Mouse (Mus musculus) testis, adult 2 months (tissue): Measurements from ENCODE around the gene Knl1. TPM values are rescaled to one million over a fixed set of nuclear protein-coding genes. Genes with fewer than 3 reads are reported as not detected.

Experiments used
- H3K27ac ChIP-seq: fragments of 200-500 bp; 2 replicates; pipeline ENCODE4 v1.5.1; 2012; ENCODE audit warnings: low read depth, low read length; ENCODE audit not compliant: control insufficient read depth, insufficient read depth
- H3K27me3 ChIP-seq: fragments of 200-500 bp; 2 replicates; pipeline ENCODE4 v1.6.1; 2012; ENCODE audit warnings: mild to moderate bottlenecking, low read length, moderate library complexity; ENCODE audit not compliant: control insufficient read depth, insufficient read depth
- H3K36me3 ChIP-seq: fragments of 200-500 bp; 2 replicates; pipeline ENCODE4 v1.6.1; 2012; ENCODE audit warnings: mild to moderate bottlenecking, low read length; ENCODE audit not compliant: control insufficient read depth, insufficient read depth
- H3K4me1 ChIP-seq: fragments of 200-500 bp; 2 replicates; pipeline ENCODE4 v1.6.1; 2012; ENCODE audit warnings: low read length; ENCODE audit not compliant: control insufficient read depth, insufficient read depth
- H3K4me3 ChIP-seq: fragments of 200-500 bp; 2 replicates; pipeline ENCODE4 v1.5.1; 2012; ENCODE audit warnings: low read depth, mild to moderate bottlenecking, low read length, moderate library complexity, mixed read lengths; ENCODE audit not compliant: control insufficient read depth
- CTCF ChIP-seq: fragments of 200-500 bp; IDR thresholded peaks from 2 replicates; pipeline ENCODE4 v1.5.1; 2012; ENCODE audit warnings: low read depth, mild to moderate bottlenecking, inconsistent platforms, low read length, moderate library complexity; ENCODE audit not compliant: control insufficient read depth, insufficient read depth, insufficient replicate concordance
- POLR2A ChIP-seq: fragments of 200-500 bp; IDR thresholded peaks from 2 replicates; pipeline ENCODE4 v1.6.1; 2012; ENCODE audit warnings: low read depth, mild to moderate bottlenecking, inconsistent platforms, low read length, moderate library complexity; ENCODE audit not compliant: control insufficient read depth
- polyA plus RNA-seq: library from polyadenylated mRNA; depleted of rRNA; stranded (reverse); fragments of >200 nt; gene quantifications from 2 replicates; pipeline ENCODE4 v1.2.3, GENCODE M21; 2012; rRNA removed

The Knl1 gene
- polyA plus RNA-seq = 1.8 and 2.2 TPM in 2 replicates

- Histone ChIP-seq H3K27me3 (no peaks in the 10 kb centered on the region), H3K4me1 (no peaks in the 10 kb centered on the region; the same call in 1 of the 2 replicates), H3K36me3 (no peaks in the 10 kb centered on the region), H3K4me3 (peak within 1 kb of the TSS; percentile 94), H3K27ac (peak within 1 kb of the TSS; percentile 96)
- TF ChIP-seq POLR2A = peak; percentile 77
- TF ChIP-seq CTCF = no peak
Measured at GRCm38 (mm10) chr2:119046649-119047611, at the start of gene Knl1. TSS of gene Knl1 (plus strand) at chr2:119047119.

- Histone ChIP-seq H3K27me3 (no peaks in the 10 kb centered on the region), H3K27ac (no peak overlapping the region), H3K36me3 (no peaks in the 10 kb centered on the region), H3K4me1 (no peaks in the 10 kb centered on the region; the same call in 1 of the 2 replicates), H3K4me3 (no peak overlapping the region)
- TF ChIP-seq CTCF (no peak), POLR2A (no peak)
Measured at GRCm38 (mm10) chr2:118998115-118998866, 48.6 kb upstream of the Knl1 start.

- no peak for TF ChIP-seq POLR2A
- TF ChIP-seq CTCF = no peak
- no peaks in the 10 kb centered on the region for H3K36me3 ChIP-seq
- no peak overlapping the region for H3K27ac ChIP-seq
- no peaks in the 10 kb centered on the region for H3K27me3 ChIP-seq
- H3K4me1 ChIP-seq = no peaks in the 10 kb centered on the region; the same call in 1 of the 2 replicates
- no peak overlapping the region for H3K4me3 ChIP-seq
Measured at GRCm38 (mm10) chr2:118999025-118999639, 47.8 kb upstream of the Knl1 start.

GRCm38 (mm10) chr2:119006886-119007285 is 40.0 kb upstream of the Knl1 start:
- Histone ChIP-seq H3K27ac (no peak overlapping the region), H3K27me3 (no peaks in the 10 kb centered on the region), H3K4me3 (no peak overlapping the region), H3K4me1 (no peaks in the 10 kb centered on the region), H3K36me3 (no peaks in the 10 kb centered on the region)
- TF ChIP-seq CTCF = no peak
- no peak for TF ChIP-seq POLR2A

- Histone ChIP-seq H3K27me3 (no peaks in the 10 kb centered on the region), H3K4me1 (no peaks in the 10 kb centered on the region)
Measured at GRCm38 (mm10) chr2:119009376-119009775, 37.5 kb upstream of the Knl1 start.

GRCm38 (mm10) chr2:119014989-119015388 is 31.9 kb upstream of the Knl1 start:
- H3K4me1 ChIP-seq = no peaks in the 10 kb centered on the region; the same call in 1 of the 2 replicates
- H3K36me3 ChIP-seq = no peaks in the 10 kb centered on the region
- no peak overlapping the region for H3K4me3 ChIP-seq
- no peak for TF ChIP-seq CTCF
- no peak for TF ChIP-seq POLR2A
- H3K27ac ChIP-seq = no peak overlapping the region
- H3K27me3 ChIP-seq = no peaks in the 10 kb centered on the region

More at GRCm38 (mm10) chr2:119009376-119009775, 37.5 kb upstream of the Knl1 start:
- no peaks in the 10 kb centered on the region for H3K36me3 ChIP-seq
- H3K27ac ChIP-seq = no peak overlapping the region
- no peak overlapping the region for H3K4me3 ChIP-seq
- TF ChIP-seq POLR2A (no peak), CTCF (no peak)
